Mouse (Mus musculus) thymus, postnatal 0 days (tissue): ENCODE results near the gene Rab1b. TPM values are rescaled to one million over a fixed set of nuclear protein-coding genes. Genes with fewer than 3 reads are reported as not detected.
"Not testable (repeated sequence)": the region's sequence is repeated elsewhere in the genome, so short reads cannot be mapped to it uniquely, and the experiment has no call there.

ENCODE experiments used
- DNase-seq: peaks from one replicate; pipeline ENCODE4 v3.0.0-alpha.2; 2015; ENCODE audit warnings: low spot score
- polyA plus RNA-seq: library from polyadenylated mRNA; unstranded; fragments of >200 nt; fragmentation: Nextera tagmentation; extraction: Ambion mirVana; gene quantifications from 2 replicates; pipeline ENCODE4 v1.2.1, GENCODE M21; 2015

Gene Rab1b
- polyA plus RNA-seq, 1 experiment from 2014 or later = 246 TPM

- DNase-seq = peak; percentile 66
Observed at GRCm38 (mm10) chr19:5098363-5099143, 8.3 kb downstream of the Rab1b start, which contains the start of gene Cnih2. Gene Cnih2 (minus strand): TSS chr19:5098521.

GRCm38 (mm10) chr19:5097521-5098362 lies 9.1 kb downstream of the Rab1b start:
- DNase-seq = no peak

- DNase-seq = no peak
Observed at GRCm38 (mm10) chr19:5095887-5096474, 10.9 kb downstream of the Rab1b start.

- DNase-seq = no peak
Observed at GRCm38 (mm10) chr19:5094746-5095417, 12.0 kb downstream of the Rab1b start.

- DNase-seq = peak; percentile 86
Observed at GRCm38 (mm10) chr19:5094243-5094632, 12.6 kb downstream of the Rab1b start.

- no peak for DNase-seq
Observed at GRCm38 (mm10) chr19:5093481-5094242, 13.2 kb downstream of the Rab1b start.

GRCm38 (mm10) chr19:5092083-5092482 lies 14.8 kb downstream of the Rab1b start:
- no peak for DNase-seq

- DNase-seq = no peak
Observed at GRCm38 (mm10) chr19:5089324-5089723, 17.5 kb downstream of the Rab1b start.

GRCm38 (mm10) chr19:5087884-5088728 lies 18.8 kb downstream of the Rab1b start, which contains the start of gene Yif1a:
Gene Yif1a (plus strand): TSS chr19:5088538.
- DNase-seq = peak; percentile 98

GRCm38 (mm10) chr19:5086533-5086932 lies 20.3 kb downstream of the Rab1b start:
- not testable (repeated sequence) for DNase-seq

- DNase-seq = no peak
Observed at GRCm38 (mm10) chr19:5085145-5085863, 21.6 kb downstream of the Rab1b start, which contains the start of gene Tmem151a. Gene Tmem151a (minus strand): TSS chr19:5085531.

- DNase-seq = no peak
Observed at GRCm38 (mm10) chr19:5084834-5085144, 22.1 kb downstream of the Rab1b start.

GRCm38 (mm10) chr19:5083961-5084833 lies 22.7 kb downstream of the Rab1b start:
- no peak for DNase-seq

GRCm38 (mm10) chr19:5082596-5082995 lies 24.3 kb downstream of the Rab1b start:
- no peak for DNase-seq

GRCm38 (mm10) chr19:5082005-5082404 lies 24.9 kb downstream of the Rab1b start:
- no peak for DNase-seq

GRCm38 (mm10) chr19:5079279-5079678 lies 27.6 kb downstream of the Rab1b start:
- no peak for DNase-seq

GRCm38 (mm10) chr19:5073518-5073917 lies 33.4 kb downstream of the Rab1b start:
- DNase-seq = no peak

GRCm38 (mm10) chr19:5073028-5073427 lies 33.8 kb downstream of the Rab1b start:
- DNase-seq = no peak
